15 mouse cellular contexts compared by ENCODE assay signal in genomic region chr7:31040281-31041022, GRCm38 (mm10). TPM values are rescaled to one million over a fixed set of nuclear protein-coding genes. Genes with fewer than 3 reads are reported as not detected.
DNase-seq lines count a peak whose midpoint lies in the region; ATAC-seq and TF ChIP-seq lines count a peak whose summit lies in the region.
"Had no signal": no experiment of that assay in that cellular context is flagged by ENCODE, and none has a peak within 500 bp of the region (broad histone marks: within the 10 kb centered on the region; RNA-seq: fewer than 3 reads in every experiment).

No protein-coding gene starts in this region.

- no peak overlapping the region for H3K9ac ChIP-seq in heart, embryonic 16.5 days (ENCODE audit: low read length)
- no peak overlapping the region for H3K9ac ChIP-seq in stomach, embryonic 15.5 days
- H3K9ac ChIP-seq in stomach, postnatal 0 days (ENCODE audit: low read length) = no peak overlapping the region
- H3K9ac ChIP-seq: embryonic facial prominence, embryonic 15.5 days; forebrain, embryonic 15.5 days; liver, embryonic 14.5 days had no signal

- H3K36me3 ChIP-seq in heart, embryonic 16.5 days (ENCODE audit: control insufficient read depth, insufficient read depth) = no peaks in the 10 kb centered on the region
- H3K36me3 ChIP-seq in stomach, embryonic 15.5 days = no peaks in the 10 kb centered on the region
- H3K36me3 ChIP-seq in stomach, postnatal 0 days (ENCODE audit: control insufficient read depth, insufficient read depth, low read length) = no peaks in the 10 kb centered on the region
- H3K36me3 ChIP-seq: embryonic facial prominence, embryonic 15.5 days; forebrain, embryonic 15.5 days had no signal

- no peak overlapping the region for H3K27ac ChIP-seq in heart, embryonic 16.5 days (ENCODE audit: low read length)
- H3K27ac ChIP-seq in stomach, embryonic 15.5 days = no peak overlapping the region
- no peak overlapping the region for H3K27ac ChIP-seq in stomach, postnatal 0 days (replicated peaks)
- H3K27ac ChIP-seq: embryonic facial prominence, embryonic 15.5 days; forebrain, embryonic 15.5 days; liver, embryonic 14.5 days had no signal

- peaks cover 11% of the 10 kb centered on the region for H3K4me1 ChIP-seq in heart, embryonic 16.5 days (ENCODE audit: control insufficient read depth, insufficient read depth, low read length)
- peaks cover 12% of the 10 kb centered on the region; the same call in 1 of the 2 replicates for H3K4me1 ChIP-seq in stomach, embryonic 15.5 days
- peaks cover 11% of the 10 kb centered on the region for H3K4me1 ChIP-seq in stomach, postnatal 0 days (replicated peaks; ENCODE audit: control insufficient read depth, insufficient read depth)

- peaks cover 17% of the 10 kb centered on the region for H3K27me3 ChIP-seq in heart, embryonic 16.5 days (ENCODE audit: control insufficient read depth, insufficient read depth, low read length)
- H3K27me3 ChIP-seq in stomach, embryonic 15.5 days (replicated peaks) = peaks cover 16% of the 10 kb centered on the region; the same call in 1 of the 2 replicates
- no peaks in the 10 kb centered on the region for H3K27me3 ChIP-seq in stomach, postnatal 0 days (ENCODE audit: control insufficient read depth, insufficient read depth, low read length)

- no peak overlapping the region for H3K4me3 ChIP-seq in heart, embryonic 16.5 days (ENCODE audit: low read length)
- H3K4me3 ChIP-seq in stomach, embryonic 15.5 days (replicated peaks) = no peak overlapping the region
- no peak overlapping the region for H3K4me3 ChIP-seq in stomach, postnatal 0 days (ENCODE audit: low read depth, low read length)
- H3K4me3 ChIP-seq: forebrain, embryonic 15.5 days had no signal

- 71% methylated on average over 12 of the region's 12 CpGs for WGBS in heart, embryonic 16.5 days
- 70% methylated on average over 12 of the region's 12 CpGs for WGBS in stomach, embryonic 15.5 days
- 90% methylated on average over 11 of the region's 12 CpGs for WGBS in stomach, postnatal 0 days

- no peak for DNase-seq in heart, adult 9 months (ENCODE audit: low spot score in 2 of 2)
- no peak for DNase-seq in stomach, postnatal 0 days (ENCODE audit: low spot score)
- DNase-seq in naive thymus-derived CD4-positive, alpha-beta T cell, adult 2 months (ENCODE audit: low read depth) = peak; percentile 46
- DNase-seq in right cerebral cortex, postnatal 14 days = no peak
- no peak for DNase-seq in urinary bladder, adult 18-20 months (ENCODE audit: low spot score in 2 of 2)
- DNase-seq: adrenal gland, adult 2 months; cerebellum, adult 11 months; heart, postnatal 36 days; kidney, adult 11 months; right cerebral cortex, postnatal 4 days had no signal

- H3K4me2 ChIP-seq in heart, embryonic 16.5 days (ENCODE audit: low read depth, low read length) = peak overlapping the region; percentile 62; the same call in 1 of the 2 replicates
- peak overlapping the region; percentile 8; the same call in 1 of the 2 replicates for H3K4me2 ChIP-seq in stomach, embryonic 15.5 days
- H3K4me2 ChIP-seq in stomach, postnatal 0 days (replicated peaks; ENCODE audit: low read depth) = no peak overlapping the region
- H3K4me2 ChIP-seq: forebrain, embryonic 15.5 days had no signal

- no peak for ATAC-seq in heart, embryonic 16.5 days (replicated peaks; ENCODE audit: extremely low read depth, insufficient read depth, low FRiP score)
- ATAC-seq in stomach, embryonic 15.5 days (ENCODE audit: insufficient read depth, low FRiP score, low read depth) = no peak
- ATAC-seq in stomach, postnatal 0 days (ENCODE audit: low FRiP score, low TSS enrichment) = no peak
- ATAC-seq: forebrain, embryonic 15.5 days had no signal

- no peaks in the 10 kb centered on the region for H3K9me3 ChIP-seq in heart, embryonic 16.5 days (replicated peaks; ENCODE audit: control insufficient read depth, low read length)
- no peaks in the 10 kb centered on the region for H3K9me3 ChIP-seq in stomach, embryonic 15.5 days
- H3K9me3 ChIP-seq in stomach, postnatal 0 days (ENCODE audit: control insufficient read depth, low read length) = no peaks in the 10 kb centered on the region
- H3K9me3 ChIP-seq: embryonic facial prominence, embryonic 15.5 days; forebrain, embryonic 15.5 days had no signal

- TF ChIP-seq EP300 in stomach, postnatal 0 days (optimal IDR thresholded peaks at IDR 0.05) = no peak

- no peak for TF ChIP-seq CTCF in stomach, postnatal 0 days (IDR thresholded peaks at IDR 0.05; ENCODE audit: low read depth)

RNA-seq across cellular contexts. Expression of gene Fxyd5, which starts 1.8 kb away (rescaled TPM):
- polyA plus RNA-seq in heart, embryonic 16.5 days (2015; fragmentation: Nextera tagmentation; extraction: Ambion mirVana) = 44.7 and 46.7 TPM in 2 replicates
- polyA plus RNA-seq in stomach, embryonic 15.5 days (2015; fragmentation: Nextera tagmentation; extraction: Ambion mirVana) = 27.1 and 29.0 TPM in 2 replicates
- polyA plus RNA-seq in stomach, postnatal 0 days (2015; fragmentation: Nextera tagmentation; extraction: Ambion mirVana) = 13.3 and 16.0 TPM in 2 replicates

RNA-seq across cellular contexts. Expression of gene Fxyd7, which starts 10.8 kb away (rescaled TPM):
- polyA plus RNA-seq in heart, embryonic 16.5 days (2015; fragmentation: Nextera tagmentation; extraction: Ambion mirVana) = 1.1 TPM in 2 replicates
- 21.6 and 25.0 TPM in 2 replicates for polyA plus RNA-seq in stomach, embryonic 15.5 days (2015; fragmentation: Nextera tagmentation; extraction: Ambion mirVana)
- polyA plus RNA-seq in stomach, postnatal 0 days (2015; fragmentation: Nextera tagmentation; extraction: Ambion mirVana) = 19.9 and 20.3 TPM in 2 replicates

RNA-seq across cellular contexts. Expression of gene Fxyd1, which starts 16.5 kb away (rescaled TPM):
- polyA plus RNA-seq in heart, embryonic 16.5 days (2015; fragmentation: Nextera tagmentation; extraction: Ambion mirVana) = 1,006 and 1,110 TPM in 2 replicates
- 89.3 and 110 TPM in 2 replicates for polyA plus RNA-seq in stomach, embryonic 15.5 days (2015; fragmentation: Nextera tagmentation; extraction: Ambion mirVana)
- polyA plus RNA-seq in stomach, postnatal 0 days (2015; fragmentation: Nextera tagmentation; extraction: Ambion mirVana) = 177 and 187 TPM in 2 replicates

RNA-seq across cellular contexts. Expression of gene Lgi4, which starts 18.7 kb away (rescaled TPM):
- 0.09 and 0.11 TPM in 2 replicates for polyA plus RNA-seq in heart, embryonic 16.5 days (2015; fragmentation: Nextera tagmentation; extraction: Ambion mirVana)
- 1.6 and 1.9 TPM in 2 replicates for polyA plus RNA-seq in stomach, embryonic 15.5 days (2015; fragmentation: Nextera tagmentation; extraction: Ambion mirVana)
- 0.46 and 0.87 TPM in 2 replicates for polyA plus RNA-seq in stomach, postnatal 0 days (2015; fragmentation: Nextera tagmentation; extraction: Ambion mirVana)

RNA-seq across cellular contexts. Expression of gene Fxyd3, which starts 36.1 kb away (rescaled TPM):
- polyA plus RNA-seq in heart, embryonic 16.5 days (2015; fragmentation: Nextera tagmentation; extraction: Ambion mirVana) = 8.0 and 10.1 TPM in 2 replicates
- 364 and 383 TPM in 2 replicates for polyA plus RNA-seq in stomach, embryonic 15.5 days (2015; fragmentation: Nextera tagmentation; extraction: Ambion mirVana)
- 1,122 and 1,152 TPM in 2 replicates for polyA plus RNA-seq in stomach, postnatal 0 days (2015; fragmentation: Nextera tagmentation; extraction: Ambion mirVana)
- polyA plus RNA-seq: forebrain, embryonic 15.5 days had no signal

Comparison
In these comparisons a context has a peak if more than half of its experiments do, and no peak if none do; other contexts are left out.
1. RNA of gene Fxyd7, which starts 10.8 kb away (polyA plus RNA-seq): 21.6 to 25.0 TPM in stomach, embryonic 15.5 days and 19.9 to 20.3 TPM in stomach, postnatal 0 days; 1.1 TPM in heart, embryonic 16.5 days; every median in the first group is over 10 times any median in the second.